In genomic region chr13:100103748-100104254, GRCm38 (mm10) we compare ENCODE assay signal across 7 mouse cellular contexts. TPM values are rescaled to one million over a fixed set of nuclear protein-coding genes. Genes with fewer than 3 reads are reported as not detected.
A peak's percentile ranks its signal among the peaks of the same experiment; 100 is the strongest.
DNase-seq lines count a peak whose midpoint lies in the region; ATAC-seq lines count a peak whose summit lies in the region.

Gene Bdp1 (minus strand): TSS chr13:100104070.

- H3K9me3 ChIP-seq in embryonic facial prominence, embryonic 10.5 days, result no peaks in the 10 kb centered on the region
- no peaks in the 10 kb centered on the region for H3K9me3 ChIP-seq in limb, embryonic 10.5 days (replicated peaks)
- no peaks in the 10 kb centered on the region for H3K9me3 ChIP-seq in midbrain, embryonic 13.5 days

- H3K36me3 ChIP-seq in embryonic facial prominence, embryonic 10.5 days (replicated peaks), result peaks cover 9% of the 10 kb centered on the region
- H3K36me3 ChIP-seq in limb, embryonic 10.5 days, result peaks cover 5% of the 10 kb centered on the region
- peaks cover under 1% of the 10 kb centered on the region for H3K36me3 ChIP-seq in midbrain, embryonic 13.5 days

- peak within 1 kb of the TSS; percentile 99 for H3K4me3 ChIP-seq in embryonic facial prominence, embryonic 10.5 days
- peak within 1 kb of the TSS; percentile 98 for H3K4me3 ChIP-seq in limb, embryonic 10.5 days
- peak within 1 kb of the TSS; percentile 100 for H3K4me3 ChIP-seq in midbrain, embryonic 13.5 days (replicated peaks)

- peak within 1 kb of the TSS; percentile 94 for H3K9ac ChIP-seq in midbrain, embryonic 13.5 days (replicated peaks)

- H3K27ac ChIP-seq in embryonic facial prominence, embryonic 10.5 days (replicated peaks), result peak within 1 kb of the TSS; percentile 92
- peak within 1 kb of the TSS; percentile 90 for H3K27ac ChIP-seq in limb, embryonic 10.5 days
- peak within 1 kb of the TSS; percentile 84 for H3K27ac ChIP-seq in midbrain, embryonic 13.5 days

- H3K4me2 ChIP-seq in midbrain, embryonic 13.5 days (replicated peaks), result peak within 1 kb of the TSS; percentile 81

- peaks cover 35% of the 10 kb centered on the region for H3K4me1 ChIP-seq in embryonic facial prominence, embryonic 10.5 days
- H3K4me1 ChIP-seq in limb, embryonic 10.5 days, result peaks cover 33% of the 10 kb centered on the region
- peaks cover 38% of the 10 kb centered on the region for H3K4me1 ChIP-seq in midbrain, embryonic 13.5 days (replicated peaks)

- DNase-seq in adrenal gland, postnatal 10 days, result peak; percentile 98
- peak; percentile 95 for DNase-seq in embryonic facial prominence, embryonic 10.5 days (ENCODE audit: low spot score)
- peak; percentile 92 for DNase-seq in kidney, adult 11 months
- DNase-seq in limb, embryonic 10.5 days (ENCODE audit: low spot score), result peak; percentile 97
- DNase-seq in spleen, adult 12 weeks (ENCODE audit: low spot score), result peak; percentile 93

- no peaks in the 10 kb centered on the region for H3K27me3 ChIP-seq in embryonic facial prominence, embryonic 10.5 days (replicated peaks; ENCODE audit: low read depth, poor library complexity, severe bottlenecking)
- H3K27me3 ChIP-seq in limb, embryonic 10.5 days (ENCODE audit: low read depth, poor library complexity, severe bottlenecking), result no peaks in the 10 kb centered on the region
- H3K27me3 ChIP-seq in midbrain, embryonic 13.5 days, result 0 out of 2 replicates have a peak, but pooled peaks cover 2% of the 10 kb centered on the region

- ATAC-seq in granulocyte monocyte progenitor cell, adult 5-6 weeks (replicated peaks; ENCODE audit: poor library complexity, severe bottlenecking), result peak; percentile 85
- peak; percentile 75 for ATAC-seq in midbrain, embryonic 13.5 days

- under 1% methylated on average over 44 of the region's 44 CpGs for WGBS in embryonic facial prominence, embryonic 10.5 days
- WGBS in limb, embryonic 10.5 days, result under 1% methylated on average over 44 of the region's 44 CpGs
- under 1% methylated on average over 37 of the region's 44 CpGs for WGBS in midbrain, embryonic 13.5 days

RNA-seq across cellular contexts. Expression of gene Bdp1, which starts in this region (rescaled TPM):
- 10 to 100 TPM; 31.8 to 32.9 TPM for total RNA-seq in adrenal gland, postnatal 10 days (2021)
- polyA plus RNA-seq in embryonic facial prominence, embryonic 10.5 days (2016; fragmentation: Nextera tagmentation; extraction: Ambion mirVana), result 26.5 and 28.5 TPM in 2 replicates
- 37.0 and 38.2 TPM in 2 replicates for total RNA-seq in granulocyte monocyte progenitor cell, adult 5-6 weeks (2014; fragmentation: Nextera tagmentation)
- 54.2 and 57.0 TPM in 2 replicates for total RNA-seq in granulocyte monocyte progenitor cell, adult 5-6 weeks (2017)
- polyA plus RNA-seq in limb, embryonic 10.5 days (2016; fragmentation: Nextera tagmentation; extraction: Ambion mirVana), result 24.9 and 26.6 TPM in 2 replicates
- 26.8 and 30.6 TPM in 2 replicates for polyA plus RNA-seq in midbrain, embryonic 13.5 days (2015; fragmentation: Nextera tagmentation; extraction: Ambion mirVana)

Comparison
In these comparisons a context has a peak if more than half of its experiments do, and no peak if none do; other contexts are left out.
1. Peak in every context shown above with its lines: DNase-seq, ATAC-seq, H3K4me3 ChIP-seq and H3K27ac ChIP-seq.